Mouse (Mus musculus): ENCODE results near the gene Tnfrsf9.

DNA sequence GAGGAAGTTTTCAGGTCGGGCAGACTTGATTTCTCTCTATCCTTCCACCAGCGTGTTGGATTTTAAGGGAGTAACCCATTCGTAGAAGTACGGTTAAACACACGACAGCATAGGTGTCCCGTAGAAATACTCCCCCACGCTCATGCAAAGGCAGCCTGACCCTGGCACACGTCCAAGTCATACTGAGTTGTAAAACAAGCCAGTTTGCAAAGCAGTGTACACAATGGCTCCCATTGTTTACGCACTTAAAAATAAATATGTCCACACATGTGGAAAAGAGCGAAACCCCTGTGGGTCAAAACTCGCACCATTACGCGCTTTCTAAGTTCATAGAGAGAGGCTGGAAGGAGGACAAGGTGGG, 24.4 kb upstream of the Tnfrsf9 start:
- TF ChIP-seq CTCF (IDR thresholded peaks at IDR 0.05; ENCODE audit: low read depth) (no peak), EP300 (IDR thresholded peaks at IDR 0.05; ENCODE audit: low read depth) (no peak)
